Mouse (Mus musculus): ENCODE measurements at regions not wholly inside any gene's neighbourhood (a gene's known extent, or its start where the extent isn't known, plus 50 kb on each side); places are given as distances from the start of the nearest gene placed in this dataset.
A peak's percentile ranks its signal among the peaks of the same experiment; 100 is the strongest.

DNA sequence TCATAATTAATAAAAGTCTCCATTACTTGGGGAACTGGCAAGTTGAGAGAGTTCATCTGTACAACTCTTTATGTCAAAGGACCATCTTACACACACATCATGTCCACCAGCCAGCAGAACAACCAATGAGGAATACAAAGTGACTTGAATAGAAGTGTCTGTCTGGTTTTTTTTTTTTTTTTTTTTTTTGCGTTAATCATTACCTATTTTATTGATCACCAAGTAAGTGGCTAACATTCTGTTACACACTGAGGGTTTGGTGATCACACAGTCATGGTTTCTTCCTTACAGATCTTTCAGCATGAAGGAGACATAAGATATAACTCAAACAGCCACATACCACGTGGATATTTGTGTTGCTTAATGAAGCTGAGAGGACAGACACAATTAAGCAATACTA is 147.6 kb upstream of the Adamts3 start:
- DNase-seq (ENCODE audit: low spot score), result no peak

DNA sequence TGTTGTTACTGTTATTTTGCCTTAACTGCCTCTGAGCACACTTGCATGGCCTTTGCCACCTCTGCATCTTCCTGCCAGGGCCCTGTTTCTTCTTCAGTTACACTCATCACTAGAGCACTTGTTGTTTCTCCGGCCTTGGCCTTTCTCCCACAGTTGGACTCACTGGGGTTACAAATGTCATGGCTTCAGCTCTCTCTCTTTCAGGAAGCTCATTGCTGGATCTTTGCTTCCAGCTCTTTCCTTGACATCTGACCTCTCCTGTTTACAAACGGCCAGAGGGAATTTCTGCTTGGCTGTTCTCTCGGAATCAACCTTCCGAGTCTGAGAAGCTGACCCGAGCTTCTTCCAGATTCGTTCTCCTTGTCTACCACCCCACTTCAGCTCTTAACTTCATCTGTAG is 146.6 kb upstream of the Adamts3 start:
- DNase-seq (ENCODE audit: low spot score), result peak; percentile 49

DNA sequence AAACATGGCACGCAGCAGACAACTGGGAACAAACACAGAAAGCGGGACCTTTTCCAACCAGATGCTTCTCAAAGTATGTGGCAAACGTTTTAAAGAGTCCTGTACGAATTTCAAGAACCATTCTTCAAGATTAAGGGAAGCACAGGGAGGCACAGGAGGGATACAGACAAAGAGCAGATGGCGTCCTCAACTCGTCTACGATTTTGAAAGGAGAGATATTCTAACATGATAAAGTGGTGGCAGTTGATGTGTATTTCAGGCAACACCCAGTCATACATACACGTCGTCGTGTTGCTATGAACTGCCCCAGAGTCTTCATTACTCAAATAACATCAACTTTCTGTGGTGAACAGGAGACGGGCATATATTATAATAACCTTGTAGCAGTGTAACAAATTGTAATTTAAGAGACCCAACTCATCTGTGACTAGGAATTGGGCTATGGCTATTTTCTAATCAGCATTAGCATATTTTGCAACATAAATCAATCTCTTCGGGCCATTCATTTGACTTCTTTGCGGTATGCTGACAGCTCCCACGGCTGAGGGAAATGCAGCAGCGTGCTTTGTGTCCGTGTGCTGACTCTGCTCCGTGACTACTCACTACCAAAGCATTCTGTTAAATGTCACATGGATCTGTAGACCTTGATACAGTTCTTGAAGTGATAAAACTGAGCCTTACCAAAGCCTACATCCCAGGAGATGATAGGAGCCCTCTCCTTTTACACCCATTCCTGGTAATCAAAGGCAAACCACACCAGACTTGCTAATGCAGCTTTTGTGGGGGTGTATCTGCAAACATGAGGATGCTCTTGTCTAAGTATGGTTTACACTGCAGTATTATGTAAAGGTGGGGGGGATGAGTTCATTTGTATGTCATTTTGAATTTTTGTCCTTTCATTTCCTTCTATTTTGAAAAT is 144.0 kb upstream of the Adamts3 start:
- DNase-seq (ENCODE audit: low spot score), result no peak

DNA sequence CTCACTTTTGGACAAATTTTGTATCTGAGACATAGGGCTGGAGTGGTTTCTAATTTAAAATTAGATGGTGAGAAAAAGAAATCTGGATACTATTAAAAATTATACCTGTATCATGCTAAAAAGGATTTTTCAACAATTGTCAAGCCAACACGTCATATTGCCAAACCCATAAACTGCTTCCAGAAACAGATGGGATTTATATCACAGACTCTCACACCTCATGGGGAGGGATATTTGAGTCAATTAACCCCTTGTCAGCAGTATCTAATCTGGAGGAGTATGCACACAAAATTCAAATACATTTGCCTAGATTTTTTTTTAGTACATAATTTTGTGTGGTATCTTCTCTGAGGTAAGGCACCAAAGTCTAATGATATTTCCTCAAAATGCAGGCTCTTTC is 138.3 kb upstream of the Adamts3 start:
- no peak for DNase-seq (ENCODE audit: low spot score)

DNA sequence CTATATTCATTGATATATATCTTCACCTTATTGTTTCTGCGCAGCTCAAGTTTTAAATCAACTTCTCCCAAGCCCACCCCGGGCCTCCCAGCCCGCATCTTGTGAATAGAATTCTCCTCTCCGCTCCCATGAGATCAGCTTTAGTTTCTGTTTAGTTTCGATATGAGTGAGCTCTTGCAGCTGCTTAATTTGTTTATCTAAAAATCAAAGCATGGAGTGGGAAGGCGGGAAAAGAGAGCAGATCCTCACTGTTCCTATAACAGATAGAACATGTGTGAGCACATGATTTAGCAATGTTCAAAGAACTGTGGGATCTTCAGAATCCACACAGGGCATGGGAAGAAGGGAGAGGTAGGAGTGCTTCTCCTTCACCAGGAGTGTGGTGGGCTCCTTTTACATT is 117.6 kb upstream of the Adamts3 start:
- DNase-seq (ENCODE audit: low spot score), result no peak

DNA sequence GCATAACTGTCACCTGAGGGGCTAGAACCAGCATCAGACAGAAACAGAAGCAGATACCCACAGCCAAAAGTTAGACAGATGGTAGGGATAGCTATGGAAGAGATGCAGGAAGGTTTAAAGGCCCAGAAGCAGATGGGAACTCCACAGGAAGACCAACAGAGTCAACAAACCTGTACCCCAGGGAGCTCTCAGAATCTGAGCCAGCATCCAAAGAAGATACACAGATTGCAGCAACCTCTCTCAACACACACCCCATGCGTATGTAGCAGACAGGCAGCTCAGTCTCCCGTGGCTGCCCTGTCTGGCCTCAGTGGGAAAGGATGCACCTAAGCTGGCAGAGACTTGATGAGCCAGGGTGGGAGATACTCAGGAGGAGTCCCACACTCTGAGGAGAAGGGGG is 108.4 kb upstream of the Adamts3 start:
- no peak for DNase-seq (ENCODE audit: low spot score)

DNA sequence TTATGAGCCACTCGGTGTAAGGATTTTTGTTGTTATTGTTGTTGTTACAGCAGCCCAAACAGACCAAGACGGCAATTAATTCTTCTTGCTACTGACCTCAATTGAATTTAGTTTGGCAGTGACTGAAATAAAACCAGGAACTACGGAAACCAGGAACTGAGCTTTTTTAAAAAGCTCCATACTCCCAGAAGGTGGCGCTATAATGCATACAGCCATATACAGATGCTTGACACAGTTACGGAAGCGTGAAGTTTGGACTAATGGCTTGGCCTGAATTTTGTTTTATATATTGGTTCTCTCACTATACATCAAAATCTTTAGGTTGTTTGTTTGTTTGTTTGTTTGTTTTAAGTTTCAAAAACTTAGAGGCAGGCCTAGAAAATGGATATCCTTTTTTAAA is 98.5 kb upstream of the Adamts3 start:
- DNase-seq (ENCODE audit: low spot score), result no peak

DNA sequence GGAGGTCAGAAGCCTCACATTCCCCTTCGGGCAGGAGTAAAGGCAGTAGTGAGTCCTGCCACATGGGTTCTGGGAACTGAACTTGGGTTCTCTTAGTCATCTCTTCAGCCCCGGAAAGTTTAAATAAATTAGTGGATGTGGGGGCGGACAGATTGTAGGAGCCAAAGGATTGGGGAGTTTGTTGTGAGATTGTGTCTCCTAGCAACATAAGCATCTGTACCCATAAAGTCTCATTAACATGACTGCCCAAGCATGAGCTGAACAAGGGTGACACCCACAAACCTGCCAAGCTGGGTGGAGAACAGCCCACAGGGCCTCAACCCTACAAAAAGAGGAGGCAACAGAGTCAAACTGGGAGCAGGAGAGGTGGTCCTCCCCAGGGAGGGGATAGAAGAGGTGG is 97.1 kb upstream of the Adamts3 start:
- DNase-seq (ENCODE audit: low spot score), result no peak

DNA sequence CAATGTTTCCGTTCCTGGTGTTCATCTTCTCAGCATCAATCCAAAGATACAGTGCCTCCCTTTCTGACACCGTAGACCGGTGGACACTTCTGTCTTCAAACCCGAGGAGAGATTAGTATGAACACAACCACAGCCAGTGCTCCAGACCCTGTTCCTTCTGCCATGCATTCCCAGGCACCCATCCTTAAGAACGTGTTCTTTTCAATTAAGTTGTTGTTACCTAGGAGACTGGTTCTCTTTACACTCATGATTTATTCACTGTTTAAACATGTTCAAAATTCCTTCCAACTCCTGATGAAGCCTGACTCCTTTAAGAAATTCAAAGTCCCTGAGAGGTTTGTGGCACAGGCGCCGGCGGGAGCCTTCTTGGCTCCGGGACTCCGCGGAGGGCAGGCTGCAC is 69.5 kb upstream of the Adamts3 start:
- no peak for DNase-seq (ENCODE audit: low spot score)

DNA sequence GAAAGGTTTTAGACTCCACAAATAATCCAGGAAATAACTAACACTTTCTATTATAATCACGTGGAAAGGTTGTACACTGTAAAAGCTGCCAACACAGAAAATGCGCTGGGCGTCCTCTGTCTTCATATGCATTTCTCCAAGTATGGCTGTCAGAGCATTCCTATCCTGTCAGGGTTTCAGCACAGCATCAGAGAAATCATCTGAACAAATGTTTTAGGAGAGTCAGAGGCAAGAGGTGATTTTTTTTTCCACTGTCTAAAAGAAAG is 62.5 kb upstream of the Adamts3 start:
- DNase-seq (ENCODE audit: low spot score), result no peak

DNA sequence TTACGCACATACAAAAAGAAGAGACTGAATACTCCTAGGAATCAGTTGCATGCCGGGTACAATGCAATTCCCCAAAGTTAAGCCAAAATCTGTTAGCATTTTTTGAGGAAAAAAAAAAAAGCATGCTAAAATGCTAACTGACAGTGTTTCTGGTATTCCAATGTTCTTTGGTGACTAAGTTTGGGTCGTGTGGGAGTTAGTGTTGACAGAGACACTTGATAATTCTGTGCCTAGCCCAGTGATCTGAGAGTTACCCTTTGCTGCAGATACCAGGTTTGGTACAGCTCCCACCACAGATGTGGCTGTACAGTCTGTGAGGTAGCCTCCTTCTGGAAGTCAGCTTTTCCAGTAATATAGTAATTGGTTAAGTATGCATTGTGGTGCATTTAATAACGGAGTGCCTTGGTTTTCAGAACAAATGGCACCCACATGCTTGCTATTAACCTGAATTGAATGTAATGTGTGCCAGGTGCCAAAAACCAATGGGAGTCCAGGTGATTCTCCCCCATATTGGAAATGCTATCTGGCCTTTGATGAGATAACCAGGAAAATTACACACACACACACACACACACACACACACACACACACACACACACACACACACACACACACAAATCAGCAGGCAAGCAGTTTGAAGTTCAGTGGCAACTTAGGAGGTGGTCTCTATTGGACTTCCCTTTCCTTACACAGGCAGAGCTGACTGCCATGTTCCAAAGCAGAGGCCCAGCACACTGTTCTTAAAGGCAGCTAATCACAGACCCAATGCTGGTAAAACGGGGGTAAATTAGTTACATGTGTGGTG is 61.9 kb upstream of the Adamts3 start:
- no peak for DNase-seq (ENCODE audit: low spot score)

DNA sequence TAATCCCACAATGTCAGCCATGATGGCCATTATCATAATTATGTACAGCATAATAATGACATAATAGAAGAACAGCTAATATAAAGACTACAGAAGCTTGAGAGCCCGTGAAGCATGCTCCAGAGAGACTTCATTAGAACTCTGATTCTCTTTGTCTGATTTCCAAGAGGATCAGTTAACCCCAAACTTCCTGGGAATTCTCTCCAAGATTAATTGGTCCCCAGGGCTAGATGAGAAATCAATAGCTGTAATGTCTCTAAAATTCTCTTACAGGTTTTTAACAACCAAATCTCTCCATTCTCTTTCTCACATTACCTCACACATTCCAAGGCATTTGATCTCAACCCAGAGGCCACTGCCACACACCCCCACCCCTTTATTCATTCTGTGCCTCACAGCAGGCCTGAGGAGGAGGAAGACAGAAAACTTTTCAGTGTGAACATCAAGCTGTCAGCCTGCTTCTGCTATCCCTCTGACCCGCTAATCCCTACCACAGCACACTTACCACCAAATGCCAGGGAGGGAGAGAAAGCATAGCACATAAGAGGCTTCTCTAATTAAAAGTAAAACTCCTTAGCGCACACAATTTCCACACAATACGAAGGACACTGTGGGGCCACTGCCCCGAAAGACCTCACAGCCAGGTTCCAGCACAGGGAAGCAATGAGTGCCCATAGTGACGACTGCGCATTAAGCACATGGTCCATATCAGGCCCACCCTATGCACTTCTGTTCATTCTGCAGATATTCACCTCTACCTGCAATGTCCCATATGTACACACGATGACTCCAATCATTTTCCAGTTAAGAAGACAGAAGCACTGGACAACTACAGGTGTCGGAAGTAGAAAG is 60.4 kb upstream of the Adamts3 start:
- no peak for DNase-seq (ENCODE audit: low spot score)

DNA sequence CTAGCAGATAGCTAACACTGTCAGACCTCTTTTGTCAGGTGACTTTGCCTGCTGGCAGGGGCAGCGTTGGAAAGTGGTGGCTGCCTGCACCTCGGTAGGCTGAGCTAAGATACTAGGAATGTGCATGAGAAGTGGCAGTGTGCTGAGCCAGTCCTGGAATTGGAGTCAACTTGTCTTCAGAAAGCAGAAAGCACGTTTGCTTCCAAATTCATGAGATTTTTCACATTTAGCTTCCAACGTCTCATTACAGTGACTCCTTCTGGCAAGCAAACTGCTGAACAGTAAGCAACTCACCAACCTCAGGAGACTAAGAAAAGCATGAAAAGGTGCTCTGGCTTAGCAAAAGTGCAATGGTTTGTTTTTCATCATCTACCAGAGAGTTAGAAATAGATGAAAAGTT is 59.1 kb upstream of the Adamts3 start:
- no peak for DNase-seq (ENCODE audit: low spot score)

DNA sequence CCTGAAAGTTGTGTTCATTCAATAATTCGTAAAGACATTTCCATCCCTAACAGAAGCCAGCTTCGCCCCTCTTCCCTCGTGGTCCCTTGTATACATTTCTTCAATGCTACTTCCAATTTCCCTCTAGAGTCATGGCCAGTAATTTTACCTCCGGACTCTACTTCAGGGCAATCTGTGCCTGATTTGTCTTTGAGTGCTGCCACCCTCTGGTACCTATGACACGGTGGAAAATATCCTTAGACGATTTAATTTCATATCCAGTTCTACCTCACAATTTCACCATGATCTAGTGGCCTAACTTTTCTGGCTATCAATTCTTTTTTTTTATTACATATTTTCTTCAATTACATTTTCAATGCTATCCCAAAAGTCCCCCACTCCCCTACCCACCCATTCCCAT is 49.9 kb upstream of the Adamts3 start:
- peak; percentile 5 for DNase-seq (ENCODE audit: low spot score)
